Mouse (Mus musculus) C2C12 (cell line): ENCODE results near the gene Atp2a2.

Source experiments
- CEBPB ChIP-seq: IDR thresholded peaks from one replicate; pipeline ENCODE4 v1.6.1; 2011; ENCODE audit warnings: low read depth, mild to moderate bottlenecking, control low read depth, moderate library complexity
- CTCF ChIP-seq: IDR thresholded peaks from one replicate; pipeline ENCODE4 v1.5.1; 2011; ENCODE audit not compliant: control insufficient read depth, insufficient read depth, insufficient read length
- MAX ChIP-seq: IDR thresholded peaks from one replicate; pipeline ENCODE4 v1.6.1; 2011; ENCODE audit warnings: mild to moderate bottlenecking, control low read depth
- MYOD1 ChIP-seq: IDR thresholded peaks from one replicate; pipeline ENCODE4 v1.6.1; 2011; ENCODE audit warnings: low read depth; ENCODE audit not compliant: control insufficient read depth, insufficient read length
- MYOG ChIP-seq: IDR thresholded peaks from one replicate; pipeline ENCODE4 v1.6.1; 2011; ENCODE audit not compliant: control insufficient read depth, insufficient read length; ENCODE audit errors: extremely low read depth
- USF1 ChIP-seq: IDR thresholded peaks from one replicate; pipeline ENCODE4 v1.6.1; 2011; ENCODE audit warnings: low read depth, mild to moderate bottlenecking, control low read depth, moderate library complexity

DNA sequence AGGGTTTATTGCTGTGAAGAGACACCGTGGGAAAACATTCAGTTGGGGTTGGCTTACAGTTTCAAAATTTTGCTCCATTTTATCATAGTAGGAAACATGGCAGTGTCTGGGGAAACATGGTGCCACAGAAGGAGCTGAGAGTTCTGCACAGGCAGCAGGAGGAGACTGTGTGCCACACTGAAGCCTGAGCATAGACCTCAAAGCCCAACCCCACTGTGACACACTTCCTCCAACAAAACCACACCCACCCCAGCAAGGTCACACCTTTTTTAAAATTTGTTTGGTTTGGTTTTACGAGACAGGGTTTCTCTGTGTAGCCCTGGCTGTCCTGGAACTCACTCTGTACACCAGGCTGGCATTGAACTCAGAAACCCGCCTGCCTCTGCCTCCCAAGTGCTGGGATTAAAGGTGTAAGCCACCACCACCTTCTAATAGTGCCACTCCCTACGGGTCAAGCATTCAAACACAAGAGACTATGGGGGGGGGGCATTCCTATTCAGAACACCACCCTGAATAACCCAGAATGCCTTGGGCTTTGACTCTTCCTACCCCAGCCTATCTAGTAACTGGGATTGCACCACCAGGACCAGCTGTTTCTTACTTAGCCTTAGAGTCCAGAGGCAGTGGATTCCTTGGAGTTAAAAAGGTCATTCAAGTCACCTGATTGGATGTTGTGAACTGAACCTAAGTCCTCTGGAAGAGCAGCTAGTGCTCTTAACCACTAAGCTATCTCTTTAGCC, 71.8 kb downstream of the Atp2a2 start:
- no peak for TF ChIP-seq CTCF
- no peak for TF ChIP-seq MYOD1
- no peak for TF ChIP-seq MAX
- TF ChIP-seq MYOG = no peak
- no peak for TF ChIP-seq USF1
- no peak for TF ChIP-seq CEBPB
